Mouse (Mus musculus): Measurements from ENCODE around the gene Gm11444. TPM values are rescaled to one million over a fixed set of nuclear protein-coding genes. Genes with fewer than 3 reads are reported as not detected.

The Gm11444 gene
- total and polyA plus RNA-seq, 2 experiments from 2014 or later: not detected

- no peak for TF ChIP-seq CTCF (IDR thresholded peaks at IDR 0.05)
- H3K4me3 ChIP-seq (ENCODE audit: low read depth, low read length): no peak overlapping the region
- H3K27ac ChIP-seq (ENCODE audit: low read depth, low read length): no peak overlapping the region
- H3K9me3 ChIP-seq (ENCODE audit: low read length): no peaks in the 10 kb centered on the region
- 1% methylated on average over 6 of the region's 6 CpGs for WGBS
- peaks cover 82% of the 10 kb centered on the region for H3K27me3 ChIP-seq (ENCODE audit: insufficient read depth, low read length)
- no peak for ATAC-seq (ENCODE audit: low FRiP score)
- no peaks in the 10 kb centered on the region for H3K36me3 ChIP-seq (ENCODE audit: insufficient read depth, low read length)
- H3K4me1 ChIP-seq (ENCODE audit: insufficient read depth, low read length): 0 out of 2 replicates have a peak, but pooled peaks cover 2% of the 10 kb centered on the region
- DNase-seq (ENCODE audit: low spot score): no peak
- H3K9ac ChIP-seq (replicated peaks; ENCODE audit: low read length, poor library complexity, severe bottlenecking): no peak overlapping the region
- no peak overlapping the region for H3K4me2 ChIP-seq (ENCODE audit: low read depth, low read length, poor library complexity, severe bottlenecking)
Observed at GRCm38 (mm10) chr11:85892771-85893170, 42.6 kb upstream of the Gm11444 start.

GRCm38 (mm10) chr11:85891692-85892040 is 41.5 kb upstream of the Gm11444 start:
- Histone ChIP-seq H3K4me2 (ENCODE audit: low read depth, low read length, poor library complexity, severe bottlenecking) (no peak overlapping the region), H3K27me3 (ENCODE audit: insufficient read depth, low read length) (peaks cover 73% of the 10 kb centered on the region), H3K36me3 (ENCODE audit: insufficient read depth, low read length) (no peaks in the 10 kb centered on the region), H3K27ac (ENCODE audit: low read depth, low read length) (no peak overlapping the region), H3K4me3 (ENCODE audit: low read depth, low read length) (no peak overlapping the region), H3K9ac (replicated peaks; ENCODE audit: low read length, poor library complexity, severe bottlenecking) (no peak overlapping the region), H3K9me3 (ENCODE audit: low read length) (no peaks in the 10 kb centered on the region), H3K4me1 (ENCODE audit: insufficient read depth, low read length) (0 out of 2 replicates have a peak, but pooled peaks cover 2% of the 10 kb centered on the region)
- ATAC-seq (ENCODE audit: low FRiP score) (no peak), DNase-seq (ENCODE audit: low spot score) (no peak)
- TF ChIP-seq CTCF (IDR thresholded peaks at IDR 0.05): no peak
- 7% methylated on average over 2 of the region's 2 CpGs for WGBS

- DNase-seq (ENCODE audit: low spot score): no peak
- Histone ChIP-seq H3K4me2 (ENCODE audit: low read depth, low read length, poor library complexity, severe bottlenecking) (no peak overlapping the region), H3K36me3 (ENCODE audit: insufficient read depth, low read length) (no peaks in the 10 kb centered on the region), H3K9ac (replicated peaks; ENCODE audit: low read length, poor library complexity, severe bottlenecking) (no peak overlapping the region), H3K27me3 (ENCODE audit: insufficient read depth, low read length) (peaks cover 74% of the 10 kb centered on the region), H3K4me3 (ENCODE audit: low read depth, low read length) (no peak overlapping the region), H3K27ac (ENCODE audit: low read depth, low read length) (no peak overlapping the region), H3K9me3 (ENCODE audit: low read length) (no peaks in the 10 kb centered on the region), H3K4me1 (ENCODE audit: insufficient read depth, low read length) (0 out of 2 replicates have a peak, but pooled peaks cover 2% of the 10 kb centered on the region)
- TF ChIP-seq CTCF (IDR thresholded peaks at IDR 0.05): no peak
- ATAC-seq (ENCODE audit: low FRiP score): no peak
- WGBS: 1% methylated on average over 13 of the region's 13 CpGs
Observed at GRCm38 (mm10) chr11:85891010-85891691, 41.0 kb upstream of the Gm11444 start.

GRCm38 (mm10) chr11:85890563-85890845 is 40.4 kb upstream of the Gm11444 start:
- no peak for DNase-seq (ENCODE audit: low spot score)
- H3K27ac ChIP-seq (ENCODE audit: low read depth, low read length): no peak overlapping the region
- TF ChIP-seq CTCF (IDR thresholded peaks at IDR 0.05): no peak
- H3K36me3 ChIP-seq (ENCODE audit: insufficient read depth, low read length): no peaks in the 10 kb centered on the region
- no peak overlapping the region for H3K4me3 ChIP-seq (ENCODE audit: low read depth, low read length)
- H3K4me2 ChIP-seq (ENCODE audit: low read depth, low read length, poor library complexity, severe bottlenecking): no peak overlapping the region
- H3K9me3 ChIP-seq (ENCODE audit: low read length): no peaks in the 10 kb centered on the region
- H3K27me3 ChIP-seq (ENCODE audit: insufficient read depth, low read length): peaks cover 74% of the 10 kb centered on the region
- ATAC-seq (ENCODE audit: low FRiP score): no peak
- 0 out of 2 replicates have a peak, but pooled peaks cover 2% of the 10 kb centered on the region for H3K4me1 ChIP-seq (ENCODE audit: insufficient read depth, low read length)
- H3K9ac ChIP-seq (replicated peaks; ENCODE audit: low read length, poor library complexity, severe bottlenecking): no peak overlapping the region
- 2% methylated on average over 13 of the region's 13 CpGs for WGBS

- 3% methylated on average over 47 of the region's 47 CpGs for WGBS
- Histone ChIP-seq H3K4me1 (ENCODE audit: insufficient read depth, low read length) (0 out of 2 replicates have a peak, but pooled peaks cover 2% of the 10 kb centered on the region), H3K4me2 (ENCODE audit: low read depth, low read length, poor library complexity, severe bottlenecking) (no peak overlapping the region), H3K9ac (replicated peaks; ENCODE audit: low read length, poor library complexity, severe bottlenecking) (no peak overlapping the region), H3K27ac (ENCODE audit: low read depth, low read length) (no peak overlapping the region), H3K9me3 (ENCODE audit: low read length) (no peaks in the 10 kb centered on the region), H3K4me3 (ENCODE audit: low read depth, low read length) (no peak overlapping the region), H3K36me3 (ENCODE audit: insufficient read depth, low read length) (no peaks in the 10 kb centered on the region), H3K27me3 (ENCODE audit: insufficient read depth, low read length) (peaks cover 75% of the 10 kb centered on the region)
- DNase-seq (ENCODE audit: low spot score) (no peak), ATAC-seq (ENCODE audit: low FRiP score) (no peak)
- no peak for TF ChIP-seq CTCF (IDR thresholded peaks at IDR 0.05)
Observed at GRCm38 (mm10) chr11:85889730-85890562, 39.8 kb upstream of the Gm11444 start.

All from midbrain, postnatal 0 days (tissue).